Mouse (Mus musculus) lung, embryonic 15.5 days (tissue): ENCODE measurements around the gene Evl. TPM values are rescaled to one million over a fixed set of nuclear protein-coding genes. Genes with fewer than 3 reads are reported as not detected.
A peak's percentile ranks its signal among the peaks of the same experiment; 100 is the strongest.

Source experiments
- ATAC-seq: fragments of 200-750 bp; cut with Nextera tagmentation; 2 replicates; pipeline ENCODE4 v1.8.0; 2017; ENCODE audit warnings: moderate number of reproducible peaks, borderline replicate concordance; ENCODE audit not compliant: low FRiP score, low TSS enrichment; ENCODE audit errors: extremely low read depth
- H3K27ac ChIP-seq: fragments of 300-500 bp; sonication (generic); 2 replicates; pipeline ENCODE4 v1.5.1; 2015; ENCODE audit warnings: moderate library complexity, mild to moderate bottlenecking, inconsistent platforms
- H3K27me3 ChIP-seq: fragments of 300-500 bp; sonication (generic); 2 replicates; pipeline ENCODE4 v1.6.1; 2015; ENCODE audit warnings: inconsistent platforms
- H3K36me3 ChIP-seq: fragments of 300-500 bp; sonication (generic); 2 replicates; pipeline ENCODE4 v1.6.1; 2015; ENCODE audit warnings: inconsistent platforms
- H3K4me1 ChIP-seq: fragments of 300-500 bp; sonication (generic); 2 replicates; pipeline ENCODE4 v1.6.1; 2015; ENCODE audit warnings: inconsistent platforms
- H3K4me2 ChIP-seq: fragments of 300-500 bp; sonication (generic); 2 replicates; pipeline ENCODE4 v1.6.1; 2015; ENCODE audit warnings: inconsistent platforms, mild to moderate bottlenecking, moderate library complexity
- H3K4me3 ChIP-seq: fragments of 300-500 bp; sonication (generic); 2 replicates; pipeline ENCODE4 v1.5.1; 2015; ENCODE audit warnings: mild to moderate bottlenecking, inconsistent platforms
- H3K9ac ChIP-seq: fragments of 300-500 bp; sonication (generic); 2 replicates; pipeline ENCODE4 v1.6.1; 2015; ENCODE audit warnings: inconsistent platforms
- H3K9me3 ChIP-seq: fragments of 300-500 bp; sonication (generic); 2 replicates; pipeline ENCODE4 v1.6.1; 2016; ENCODE audit warnings: inconsistent platforms
- WGBS: fragments of 180-500 bp; shearing (Covaris S2); methylation state at CpG from one replicate; pipeline ENCODE4 v1.1.7; 2015; 5-methylcytosine and 5-hydroxymethylcytosine counted together
- polyA plus RNA-seq: library from polyadenylated mRNA; unstranded; fragments of >200 nt; fragmentation: Nextera tagmentation; extraction: Ambion mirVana; gene quantifications from 2 replicates; pipeline ENCODE4 v1.2.1, GENCODE M21; 2015

Evl gene
- polyA plus RNA-seq, 1 experiment from 2014 or later: 55.6 TPM

DNA sequence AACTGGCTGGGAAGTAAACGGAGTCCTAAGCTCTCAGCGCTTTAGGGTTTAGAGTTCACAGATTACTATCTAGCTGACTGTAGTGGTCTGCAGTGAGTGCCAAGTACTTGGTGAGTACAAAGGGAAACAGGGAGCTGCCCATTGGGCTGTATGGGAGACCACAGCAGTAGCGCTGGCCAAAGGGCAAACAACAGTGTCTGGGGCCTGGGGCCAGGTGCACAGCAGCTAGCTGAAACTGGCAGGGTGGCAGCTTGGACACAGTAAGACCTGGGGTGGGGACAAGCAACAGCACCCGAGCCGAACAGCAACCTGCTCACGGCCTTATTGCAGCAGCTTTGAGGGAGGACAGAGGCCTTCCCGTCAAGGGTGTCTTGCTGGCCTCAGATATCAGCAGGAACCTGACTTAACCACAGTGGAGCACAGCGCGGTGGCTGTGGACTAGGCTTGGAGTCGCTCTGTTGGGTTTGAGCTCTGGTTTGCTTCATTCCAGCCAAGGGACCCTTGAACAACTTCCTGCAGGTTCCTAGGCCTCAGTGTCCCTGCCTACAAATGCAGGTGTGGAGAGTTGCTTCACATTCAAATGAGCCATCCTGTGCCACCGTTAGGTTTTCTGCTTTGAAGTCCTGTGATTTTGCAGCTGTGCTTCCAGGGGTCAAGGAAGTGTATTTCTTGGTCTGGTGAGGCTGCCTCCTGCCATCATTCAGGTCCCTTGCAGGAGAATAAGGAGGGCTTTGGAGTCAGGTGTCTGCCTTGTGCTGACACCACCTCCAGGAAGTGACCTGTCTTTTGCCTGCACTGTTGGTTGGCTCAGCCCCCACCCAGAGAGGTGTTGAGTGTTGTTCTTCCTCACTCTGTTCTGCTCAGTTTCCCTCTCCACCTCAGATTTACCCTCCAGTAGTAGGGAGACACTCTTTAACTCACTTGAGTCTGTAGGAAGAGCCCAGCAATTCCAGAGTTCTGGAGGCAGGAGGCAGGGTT lies 99.1 kb downstream of the Evl start:
- Histone ChIP-seq H3K9ac (no peak overlapping the region), H3K4me1 (no peaks in the 10 kb centered on the region), H3K4me2 (no peak overlapping the region), H3K27ac (no peak overlapping the region), H3K27me3 (no peaks in the 10 kb centered on the region), H3K9me3 (no peaks in the 10 kb centered on the region), H3K36me3 (peaks cover 53% of the 10 kb centered on the region), H3K4me3 (no peak overlapping the region)
- 78% methylated on average over 11 of the region's 11 CpGs for WGBS
- ATAC-seq: no peak

DNA sequence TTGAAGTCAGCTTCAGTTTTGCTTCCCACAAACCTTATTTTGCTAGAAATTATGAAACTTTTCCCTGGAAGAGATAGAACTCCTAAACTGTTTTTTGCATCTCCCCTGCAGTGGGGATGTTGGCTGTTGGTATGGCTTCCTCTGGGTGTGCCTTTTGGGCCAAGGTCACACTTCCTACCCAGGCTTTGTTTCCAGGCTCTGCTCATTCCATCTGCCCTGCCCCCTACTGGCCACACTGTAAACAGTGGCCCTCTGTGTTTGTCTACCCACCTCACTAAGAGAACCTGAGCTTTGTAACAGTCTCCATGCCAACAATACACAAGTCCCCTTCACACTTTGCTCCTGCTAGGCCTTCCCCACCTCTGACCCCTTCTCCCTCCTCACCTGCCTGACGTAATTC lies 102.8 kb downstream of the Evl start:
- peak; percentile 46; the same call in 1 of the 2 replicates for ATAC-seq
- no peaks in the 10 kb centered on the region for H3K4me1 ChIP-seq

DNA sequence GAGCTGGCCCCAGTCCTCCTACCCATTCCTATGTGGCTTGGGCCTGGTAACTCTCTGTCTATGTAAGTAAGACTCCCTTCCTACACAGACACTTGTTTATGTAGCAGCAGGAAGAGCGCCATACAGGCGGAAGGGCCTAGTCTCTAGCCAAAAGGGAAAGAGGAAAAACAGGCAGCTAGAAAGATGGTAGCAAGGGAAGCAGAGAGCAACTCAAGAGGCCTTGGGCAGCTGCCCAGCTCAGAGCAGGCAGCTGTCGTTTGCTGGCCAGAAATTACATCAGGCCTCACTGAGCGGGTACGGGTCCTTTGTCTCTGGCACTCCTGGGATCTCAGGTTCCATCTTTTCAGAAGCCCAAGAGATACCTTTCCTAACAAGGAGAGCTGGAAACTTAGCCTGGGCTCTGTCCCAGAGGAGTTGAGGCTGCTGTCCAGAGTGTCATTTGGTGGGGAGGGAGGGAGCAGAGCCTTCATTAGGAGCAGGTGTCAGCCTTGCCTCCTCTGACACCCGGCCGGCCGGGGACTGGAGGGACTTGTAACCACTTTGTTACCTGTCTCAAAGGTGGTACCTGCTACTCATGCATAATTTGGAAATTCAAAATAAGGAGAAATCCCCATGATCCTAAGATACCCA lies 114.2 kb downstream of the Evl start:
- H3K9ac ChIP-seq: no peak overlapping the region
- no peak overlapping the region for H3K4me2 ChIP-seq
- no peak overlapping the region for H3K4me3 ChIP-seq
- H3K4me1 ChIP-seq: no peaks in the 10 kb centered on the region
- peak overlapping the region; percentile 43 for H3K27ac ChIP-seq
- H3K9me3 ChIP-seq: no peaks in the 10 kb centered on the region
- no peak; the same call in 1 of the 2 replicates for ATAC-seq
- no peaks in the 10 kb centered on the region for H3K27me3 ChIP-seq
- peaks cover 3% of the 10 kb centered on the region; the same call in 1 of the 2 replicates for H3K36me3 ChIP-seq
- 64% methylated on average over 8 of the region's 8 CpGs for WGBS

More for the DNA sequence above, 102.8 kb downstream of the Evl start:
- no peaks in the 10 kb centered on the region for H3K27me3 ChIP-seq
- no peak overlapping the region for H3K4me2 ChIP-seq
- peaks cover 34% of the 10 kb centered on the region for H3K36me3 ChIP-seq
- no peak overlapping the region for H3K9ac ChIP-seq
- H3K9me3 ChIP-seq: no peaks in the 10 kb centered on the region
- H3K27ac ChIP-seq: no peak overlapping the region
- no peak overlapping the region for H3K4me3 ChIP-seq
- WGBS: 74% methylated on average over 1 of the region's 1 CpGs

DNA sequence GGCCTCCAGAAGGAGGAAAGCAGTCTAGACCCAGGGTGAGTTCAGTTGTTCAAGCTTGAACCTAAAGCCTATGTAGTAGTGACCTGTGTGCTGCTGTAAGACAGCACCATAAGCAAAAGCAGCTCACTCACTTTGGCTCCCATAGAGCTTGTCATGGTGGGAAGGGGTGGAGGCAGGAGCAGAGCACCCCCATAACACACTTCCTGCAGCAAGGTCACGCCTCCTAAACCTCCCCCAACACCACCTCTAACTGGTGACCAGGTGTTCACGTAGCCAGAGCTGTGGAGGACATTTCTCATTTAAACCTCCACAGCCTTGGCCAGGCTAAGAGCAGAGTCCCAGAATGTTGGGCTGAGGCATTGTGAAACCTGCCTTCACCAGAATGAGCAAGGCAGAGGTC lies 117.0 kb downstream of the Evl start:
- no peaks in the 10 kb centered on the region for H3K9me3 ChIP-seq
- no peak overlapping the region for H3K9ac ChIP-seq
- WGBS: 88% methylated on average over 2 of the region's 2 CpGs
- no peak overlapping the region for H3K4me2 ChIP-seq
- H3K36me3 ChIP-seq: peaks cover 9% of the 10 kb centered on the region; the same call in 1 of the 2 replicates
- H3K27me3 ChIP-seq: no peaks in the 10 kb centered on the region
- no peak overlapping the region for H3K4me3 ChIP-seq
- no peak for ATAC-seq
- 0 out of 2 replicates have a peak, but pooled peaks cover 7% of the 10 kb centered on the region for H3K4me1 ChIP-seq
- H3K27ac ChIP-seq: no peak overlapping the region

DNA sequence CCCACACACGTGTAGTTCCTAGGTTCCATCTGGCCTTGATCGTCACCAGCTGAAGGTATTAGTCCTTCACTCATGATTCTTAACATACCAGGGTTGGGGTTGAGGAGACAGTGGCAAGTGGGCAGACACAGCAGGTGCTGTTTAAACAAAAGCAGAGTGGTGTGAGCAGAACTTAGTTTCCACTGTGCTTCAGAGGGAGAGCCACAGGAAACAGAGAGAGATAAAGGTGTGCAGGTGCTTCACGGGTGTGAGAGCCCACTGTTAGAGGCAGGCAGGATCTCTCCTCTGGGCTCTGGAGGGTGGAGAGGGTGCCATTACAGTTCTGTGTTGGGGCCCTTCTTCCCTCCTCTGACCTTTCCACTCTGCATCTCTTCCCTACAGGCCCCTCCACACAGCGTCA lies 118.4 kb downstream of the Evl start:
- WGBS: 67% methylated on average over 4 of the region's 4 CpGs
- H3K27ac ChIP-seq: no peak overlapping the region
- H3K36me3 ChIP-seq: peaks cover 21% of the 10 kb centered on the region; the same call in 1 of the 2 replicates
- H3K4me3 ChIP-seq: no peak overlapping the region
- no peaks in the 10 kb centered on the region for H3K9me3 ChIP-seq
- no peaks in the 10 kb centered on the region for H3K27me3 ChIP-seq
- 0 out of 2 replicates have a peak, but pooled peaks cover 7% of the 10 kb centered on the region for H3K4me1 ChIP-seq
- H3K4me2 ChIP-seq: no peak overlapping the region
- no peak for ATAC-seq
- H3K9ac ChIP-seq: no peak overlapping the region

DNA sequence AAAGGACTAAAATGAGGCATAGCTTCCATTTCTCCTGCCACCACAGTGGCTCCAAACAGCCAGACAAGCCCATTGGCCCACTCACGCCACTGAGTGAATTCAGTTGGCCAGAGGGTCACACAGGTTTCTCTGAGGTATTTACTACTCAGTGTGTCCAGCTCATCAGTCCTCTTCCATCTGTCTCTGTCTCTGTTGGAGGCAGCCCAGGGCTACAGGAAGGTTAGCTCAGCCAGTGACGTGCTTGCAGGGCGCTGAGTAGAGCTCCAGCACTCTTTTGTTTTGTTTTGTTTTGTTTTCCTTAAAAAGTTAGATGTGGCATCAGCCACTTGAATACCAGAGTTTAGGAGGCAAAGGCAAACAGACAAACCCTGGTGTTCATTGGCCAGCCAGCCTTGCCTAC lies 119.0 kb downstream of the Evl start:
- H3K27ac ChIP-seq: no peak overlapping the region
- no peaks in the 10 kb centered on the region for H3K9me3 ChIP-seq
- no peak overlapping the region for H3K4me3 ChIP-seq
- no peak overlapping the region for H3K4me2 ChIP-seq
- 82% methylated on average over 3 of the region's 3 CpGs for WGBS
- peaks cover 23% of the 10 kb centered on the region; the same call in 1 of the 2 replicates for H3K36me3 ChIP-seq
- no peak overlapping the region for H3K9ac ChIP-seq
- ATAC-seq: no peak
- H3K4me1 ChIP-seq: 0 out of 2 replicates have a peak, but pooled peaks cover 7% of the 10 kb centered on the region
- H3K27me3 ChIP-seq: no peaks in the 10 kb centered on the region

DNA sequence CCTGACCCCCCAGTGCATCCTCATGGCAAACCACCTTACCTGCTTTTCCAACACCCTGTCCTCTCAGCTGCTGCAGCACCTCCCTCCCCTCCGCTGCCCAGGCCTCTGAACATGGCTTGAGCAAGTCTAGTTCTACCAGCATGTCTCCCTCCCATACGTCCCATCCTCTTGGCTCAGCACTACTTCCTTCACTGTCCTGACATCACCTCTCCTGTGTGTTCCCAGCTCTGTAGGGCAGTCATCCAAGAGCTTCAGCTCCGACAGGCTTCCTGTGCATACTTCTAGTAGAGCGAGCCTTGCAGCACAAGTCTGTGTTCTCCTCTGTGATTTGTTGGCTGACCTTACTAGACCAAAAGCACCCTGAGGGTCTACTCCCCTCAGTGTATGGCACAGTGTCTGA lies 120.0 kb downstream of the Evl start:
- Histone ChIP-seq H3K36me3 (peaks cover 28% of the 10 kb centered on the region; the same call in 1 of the 2 replicates), H3K4me2 (no peak overlapping the region), H3K9ac (no peak overlapping the region), H3K4me3 (no peak overlapping the region), H3K27me3 (no peaks in the 10 kb centered on the region), H3K4me1 (0 out of 2 replicates have a peak, but pooled peaks cover 7% of the 10 kb centered on the region), H3K27ac (peak overlapping the region; percentile 18; the same call in 1 of the 2 replicates), H3K9me3 (no peaks in the 10 kb centered on the region)
- WGBS: 50% methylated on average over 4 of the region's 4 CpGs
- ATAC-seq: no peak

DNA sequence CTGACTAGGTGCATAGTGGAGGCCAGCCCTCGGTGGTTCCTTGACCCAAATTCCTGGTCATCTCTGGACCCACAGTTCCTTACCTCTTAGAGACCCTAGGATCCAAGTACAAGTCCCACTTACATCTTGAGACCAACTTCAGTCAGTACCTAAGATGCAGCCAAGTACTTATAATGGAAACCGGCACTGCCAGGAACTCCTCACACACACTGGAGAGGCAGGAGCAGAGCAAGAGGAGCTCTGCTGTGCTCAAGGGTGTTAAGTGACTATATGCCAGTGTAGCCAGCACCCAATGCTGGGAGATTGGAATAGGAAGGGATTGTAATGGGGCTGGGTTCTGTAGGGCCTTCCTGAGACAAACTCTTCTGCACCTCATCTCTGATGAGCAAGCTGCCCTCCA lies 120.4 kb downstream of the Evl start:
- WGBS: 73% methylated on average over 2 of the region's 2 CpGs
- Histone ChIP-seq H3K9ac (no peak overlapping the region), H3K27ac (0 out of 2 replicates have a peak overlapping the region, but pooled peaks have one; percentile 17), H3K27me3 (no peaks in the 10 kb centered on the region), H3K4me2 (no peak overlapping the region), H3K4me1 (0 out of 2 replicates have a peak, but pooled peaks cover 7% of the 10 kb centered on the region), H3K4me3 (no peak overlapping the region), H3K36me3 (peaks cover 32% of the 10 kb centered on the region), H3K9me3 (no peaks in the 10 kb centered on the region)
- ATAC-seq: no peak

DNA sequence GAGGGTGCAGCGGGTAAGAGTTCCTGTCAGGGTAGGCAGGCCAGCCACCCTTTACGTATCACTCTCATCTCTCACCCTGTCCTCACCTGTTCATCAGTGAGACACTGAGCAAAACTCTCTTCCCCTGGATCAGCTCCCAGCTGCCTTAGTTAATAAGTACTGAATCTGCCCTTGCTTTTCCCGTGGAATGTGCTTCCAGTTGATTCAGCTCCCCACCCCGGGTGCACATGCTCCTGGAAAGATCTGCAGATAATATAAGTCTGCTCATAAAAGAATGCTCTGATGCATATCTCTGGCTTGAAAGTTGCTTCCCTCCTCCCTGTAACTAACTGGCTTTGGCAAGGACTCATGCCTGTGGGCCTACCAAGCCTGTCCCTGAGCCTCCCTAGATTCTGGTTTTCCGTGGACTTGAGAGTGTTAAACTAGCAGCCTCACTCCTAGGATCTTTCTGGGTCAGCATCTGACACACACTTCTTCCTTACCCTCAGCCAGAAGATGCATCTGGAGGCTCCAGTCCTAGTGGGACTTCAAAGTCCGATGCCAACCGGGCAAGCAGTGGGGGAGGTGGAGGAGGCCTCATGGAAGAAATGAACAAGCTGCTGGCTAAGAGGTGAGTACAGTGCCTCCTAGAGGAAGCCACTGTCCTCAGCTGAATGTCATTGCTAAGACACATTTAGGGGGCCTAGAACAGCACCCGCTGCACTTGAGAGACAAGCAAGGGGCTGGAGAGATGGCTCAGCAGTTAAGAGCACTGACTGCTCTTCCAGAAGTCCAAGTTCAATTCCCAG lies 121.3 kb downstream of the Evl start:
- Histone ChIP-seq H3K4me1 (0 out of 2 replicates have a peak, but pooled peaks cover 7% of the 10 kb centered on the region), H3K27me3 (no peaks in the 10 kb centered on the region), H3K9me3 (no peaks in the 10 kb centered on the region), H3K4me2 (no peak overlapping the region), H3K9ac (no peak overlapping the region), H3K36me3 (peaks cover 39% of the 10 kb centered on the region), H3K27ac (peak overlapping the region; percentile 20; the same call in 1 of the 2 replicates), H3K4me3 (no peak overlapping the region)
- no peak for ATAC-seq
- WGBS: 70% methylated on average over 8 of the region's 8 CpGs

DNA sequence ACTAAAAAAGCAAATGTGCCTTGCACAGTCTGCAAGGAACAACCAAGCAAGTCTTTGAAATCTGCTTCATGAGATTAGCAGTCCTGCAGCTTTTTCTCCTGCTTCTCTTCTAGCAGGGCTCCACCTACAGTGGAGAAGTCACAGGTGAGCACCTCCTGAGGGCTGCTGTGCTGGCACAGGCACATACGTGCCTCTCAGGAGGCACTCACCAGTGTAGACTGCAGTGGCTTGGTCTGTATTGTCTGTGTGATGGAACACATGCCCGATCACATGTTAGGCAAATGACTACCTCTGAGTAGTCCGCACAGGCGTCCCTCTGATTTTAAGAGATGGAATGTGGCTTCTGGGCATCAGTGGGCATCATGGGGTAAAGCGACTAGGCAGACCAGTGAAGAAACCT lies 122.6 kb downstream of the Evl start:
- Histone ChIP-seq H3K9ac (no peak overlapping the region), H3K27me3 (no peaks in the 10 kb centered on the region), H3K4me3 (no peak overlapping the region), H3K27ac (no peak overlapping the region), H3K4me1 (0 out of 2 replicates have a peak, but pooled peaks cover 7% of the 10 kb centered on the region), H3K4me2 (no peak overlapping the region), H3K36me3 (peaks cover 52% of the 10 kb centered on the region), H3K9me3 (no peaks in the 10 kb centered on the region)
- WGBS: 88% methylated on average over 5 of the region's 5 CpGs
- no peak for ATAC-seq

DNA sequence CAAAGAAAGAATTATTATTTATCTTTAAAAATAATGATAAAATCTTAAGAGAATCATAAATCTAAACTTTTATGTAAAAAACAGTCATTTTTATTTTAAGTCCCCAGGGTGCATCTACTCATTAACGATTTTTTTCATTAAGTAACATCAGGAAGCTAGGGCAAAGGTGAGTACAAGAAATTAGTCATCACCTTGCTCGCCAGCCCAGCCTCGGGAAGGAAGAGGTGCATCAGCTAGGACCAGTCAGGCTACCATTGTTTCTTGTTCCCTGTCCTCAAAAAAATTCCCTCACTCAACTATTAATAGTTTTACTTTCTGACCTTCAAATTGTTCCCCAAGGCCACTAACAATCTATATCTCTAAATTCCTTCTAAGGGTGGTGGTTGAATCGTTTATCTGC lies 123.8 kb downstream of the Evl start:
- no peak for ATAC-seq
- Histone ChIP-seq H3K27me3 (no peaks in the 10 kb centered on the region), H3K4me3 (no peak overlapping the region), H3K4me1 (0 out of 2 replicates have a peak, but pooled peaks cover 7% of the 10 kb centered on the region), H3K4me2 (no peak overlapping the region), H3K27ac (no peak overlapping the region), H3K36me3 (peaks cover 62% of the 10 kb centered on the region), H3K9ac (no peak overlapping the region), H3K9me3 (no peaks in the 10 kb centered on the region)
- 73% methylated on average over 4 of the region's 4 CpGs for WGBS
